Mouse (Mus musculus) heart, postnatal 0 days (tissue): ENCODE data around the gene Tnfrsf25.

ENCODE experiments used
- CTCF ChIP-seq: IDR thresholded peaks from 2 replicates; pipeline ENCODE4 v1.5.1; 2016; ENCODE audit warnings: antibody characterized with exemption, control low read depth, low read depth
- EP300 ChIP-seq: IDR thresholded peaks from 2 replicates; pipeline ENCODE4 v1.6.1; 2016; ENCODE audit warnings: antibody characterized with exemption, low read depth

DNA sequence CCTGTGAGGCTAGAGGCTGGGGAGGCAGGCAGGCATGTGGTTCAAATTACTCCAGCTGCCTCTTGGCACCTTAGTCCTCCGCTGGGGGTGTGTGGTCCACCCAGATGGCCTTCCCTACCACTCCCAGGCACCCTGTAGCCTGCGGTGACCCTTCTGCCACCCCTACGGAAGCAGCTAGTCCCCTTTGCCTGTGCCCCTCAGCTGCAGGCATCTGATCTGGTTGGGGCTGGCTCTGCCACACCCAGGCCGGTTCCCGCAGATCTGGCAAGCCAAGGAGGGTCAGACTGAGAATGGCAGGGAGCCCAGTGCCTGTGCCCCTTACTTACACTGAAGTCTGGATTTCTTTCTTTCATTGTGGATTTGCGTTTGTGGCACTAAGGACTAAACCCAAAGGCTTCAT lies 42.0 kb upstream of the Tnfrsf25 start:
- TF ChIP-seq CTCF (no peak), EP300 (no peak)
